Mouse (Mus musculus) cerebellum, adult (tissue): Measurements from ENCODE around the gene Arl11.
"Not testable (repeated sequence)": the region's sequence is repeated elsewhere in the genome, so short reads cannot be mapped to it uniquely, and the experiment has no call there.

Source experiments
- ATAC-seq: cut with Nextera tagmentation; 2 replicates; pipeline ENCODE4 v1.9.2; 2017; ENCODE audit warnings: mild to moderate bottlenecking, moderate library complexity, mixed read lengths; ENCODE audit not compliant: insufficient number of reproducible peaks, low FRiP score, low TSS enrichment

The Arl11 gene

DNA sequence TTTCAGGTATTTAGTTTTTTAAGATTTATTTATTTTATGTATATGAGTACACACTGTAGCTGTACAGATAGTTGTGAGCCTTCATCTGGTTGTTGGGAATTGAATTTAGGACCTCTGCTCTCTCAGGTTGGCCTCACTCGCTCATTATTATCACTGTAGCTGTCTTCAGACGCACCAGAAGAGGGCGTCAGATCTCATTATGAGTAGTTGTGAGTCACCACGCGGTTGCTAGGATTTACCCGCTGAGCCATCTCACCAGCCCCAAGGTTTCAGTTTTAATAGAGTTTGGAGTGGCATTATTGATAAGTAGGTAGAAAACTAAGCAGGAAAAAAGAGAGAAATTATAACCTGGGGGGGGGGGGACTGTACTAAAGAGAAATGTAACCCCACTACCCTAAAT, 17.5 kb downstream of the Arl11 start:
- not testable (repeated sequence) for ATAC-seq

GRCm38 (mm10) chr14:61327618-61328450, 18.3 kb downstream of the Arl11 start:
- peak; percentile 88 for ATAC-seq

DNA sequence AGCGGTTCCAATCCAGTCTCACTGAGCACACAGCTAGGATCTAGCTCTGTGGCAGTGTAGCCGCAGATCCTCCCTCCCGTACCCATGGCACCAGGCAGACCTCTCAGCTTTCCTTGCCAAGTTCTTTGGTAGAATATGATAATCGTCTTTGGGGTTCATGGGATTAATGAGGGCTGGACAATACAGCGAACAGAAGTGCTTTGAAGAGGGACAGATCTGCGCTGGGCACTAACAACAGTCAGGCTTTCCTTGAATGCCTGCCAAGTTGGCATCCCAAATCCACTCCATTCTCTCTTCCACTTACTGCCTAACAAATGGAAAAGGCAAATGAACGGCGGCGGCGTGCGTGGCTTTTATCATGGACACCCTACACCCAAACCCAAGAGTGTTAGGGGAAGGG, 21.0 kb downstream of the Arl11 start:
- no peak for ATAC-seq

- peak; percentile 70 for ATAC-seq
Measured at GRCm38 (mm10) chr14:61330996-61331561, 21.5 kb downstream of the Arl11 start.

DNA sequence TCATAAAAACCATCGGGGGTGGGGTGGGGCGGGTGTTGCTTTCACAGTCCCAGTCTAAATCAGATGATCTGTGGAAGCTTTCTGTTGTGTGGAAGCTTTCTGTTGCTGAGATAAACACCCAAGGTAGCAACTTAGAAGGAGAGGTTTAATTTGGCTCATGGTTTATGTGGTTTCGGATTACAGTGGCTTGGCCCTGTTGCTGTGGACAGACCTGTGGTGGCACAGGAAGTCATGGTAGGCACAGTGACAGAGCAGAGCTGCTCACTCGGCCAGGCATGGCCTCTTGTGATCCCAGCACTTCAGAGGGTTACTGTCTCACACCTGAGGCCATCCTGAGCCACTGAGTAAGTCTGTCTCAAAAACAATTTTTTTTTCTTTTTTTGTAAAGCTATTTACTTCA, 29.8 kb downstream of the Arl11 start:
- ATAC-seq: no peak

GRCm38 (mm10) chr14:61344590-61344989, 35.0 kb downstream of the Arl11 start:
- ATAC-seq: no peak

GRCm38 (mm10) chr14:61346827-61347698, 37.5 kb downstream of the Arl11 start:
- 0 out of 2 replicates have a peak, but pooled peaks have one; percentile 61 for ATAC-seq

GRCm38 (mm10) chr14:61349876-61350275, 40.3 kb downstream of the Arl11 start:
- no peak for ATAC-seq

DNA sequence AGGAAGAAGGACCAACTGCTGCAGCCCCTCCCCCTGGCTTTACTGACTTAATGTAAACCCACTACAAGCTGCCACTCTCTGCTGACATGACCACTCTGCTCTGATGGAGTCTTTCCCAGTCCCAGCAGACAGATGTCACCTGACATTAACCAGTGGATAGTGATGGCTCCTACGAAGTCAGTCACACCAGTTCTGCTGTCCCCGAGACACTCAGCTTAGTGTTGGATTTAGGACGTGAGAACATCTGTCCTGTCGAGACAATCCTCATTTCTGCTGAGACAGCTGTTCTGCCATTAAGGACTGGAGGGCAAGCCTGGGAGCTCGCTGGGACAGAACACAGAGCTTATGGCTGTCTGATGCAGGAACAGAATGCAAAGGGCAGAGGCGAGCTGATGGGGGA, 41.3 kb downstream of the Arl11 start:
- no peak for ATAC-seq

- no peak for ATAC-seq
Measured at GRCm38 (mm10) chr14:61354251-61355235, 45.0 kb downstream of the Arl11 start.

DNA sequence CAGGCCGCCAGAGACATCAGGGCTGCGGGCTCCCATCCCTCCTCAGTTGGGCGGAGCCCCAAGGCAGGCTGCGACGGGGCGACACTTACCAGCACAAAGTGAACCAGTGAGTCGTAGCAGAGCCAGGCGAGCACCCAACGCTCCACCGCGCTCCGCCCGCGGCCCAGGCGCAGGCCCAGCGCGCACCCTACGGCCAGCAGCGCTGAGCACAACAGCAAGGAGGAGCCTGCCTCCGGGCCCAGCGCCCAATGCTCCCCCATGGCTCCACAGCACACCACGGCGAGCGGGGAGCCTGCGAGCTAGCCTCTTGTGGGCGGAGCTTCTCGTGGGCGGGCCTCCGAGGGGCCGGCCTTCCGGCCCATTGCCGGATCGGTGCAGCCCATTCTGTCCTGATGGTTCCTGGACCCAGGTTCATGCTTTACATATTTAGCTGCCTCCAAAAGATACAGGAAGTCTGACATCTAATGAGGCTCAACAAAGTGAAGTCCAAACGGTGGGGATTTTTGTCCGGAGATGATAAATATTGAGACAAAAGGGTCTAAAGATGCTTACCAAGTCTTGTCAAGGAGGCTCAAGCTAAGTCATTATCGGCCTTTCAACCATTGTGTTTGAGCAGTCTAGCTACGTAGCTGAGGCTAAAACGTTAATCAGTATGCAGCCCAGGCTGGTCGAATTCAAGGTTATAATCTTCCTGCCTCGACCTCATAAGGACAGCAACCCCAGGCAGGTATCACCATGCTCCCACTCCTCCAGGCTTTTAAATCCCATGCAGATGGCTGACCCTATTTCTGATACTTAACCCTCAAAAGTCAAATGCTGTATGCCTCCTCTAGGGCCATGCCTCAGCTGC, 50.8 kb downstream of the Arl11 start, which contains the start of gene Ebpl:
Gene Ebpl (minus strand): TSS at position 309 of the 850 bp plus-strand sequence.
- ATAC-seq: peak; percentile 95

DNA sequence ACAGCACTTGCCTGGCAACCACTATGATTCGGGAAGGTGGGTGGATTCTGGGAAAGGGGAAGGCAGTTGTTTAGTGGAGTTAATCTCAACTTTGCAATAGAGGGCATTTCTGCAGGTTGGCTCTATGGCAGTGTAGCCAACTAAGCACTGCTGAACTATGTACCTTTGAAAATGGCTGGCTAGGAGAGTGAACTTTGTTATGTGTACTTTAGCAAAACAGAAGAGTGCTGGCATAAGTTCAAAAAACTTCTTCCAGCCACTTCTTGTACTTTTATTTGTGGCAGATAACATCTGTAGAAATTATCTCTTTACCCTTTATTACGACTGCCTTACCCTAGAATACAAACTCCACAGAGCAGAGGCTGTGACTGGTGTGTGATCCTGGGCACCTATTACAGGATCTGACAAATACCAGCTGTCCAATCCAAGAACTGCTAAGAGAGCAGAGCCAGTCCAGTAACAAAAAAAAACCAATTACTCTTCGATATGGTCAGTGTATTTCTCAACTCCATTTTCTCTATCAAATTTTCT, 51.5 kb downstream of the Arl11 start:
- ATAC-seq: no peak
